Mouse (Mus musculus) cerebellum, adult 8-10 months (tissue): ENCODE measurements around the gene Eef1b2.

Experiments
- DNase-seq: peaks from one replicate; pipeline ENCODE4 v3.0.0; 2022

Eef1b2 gene

DNA sequence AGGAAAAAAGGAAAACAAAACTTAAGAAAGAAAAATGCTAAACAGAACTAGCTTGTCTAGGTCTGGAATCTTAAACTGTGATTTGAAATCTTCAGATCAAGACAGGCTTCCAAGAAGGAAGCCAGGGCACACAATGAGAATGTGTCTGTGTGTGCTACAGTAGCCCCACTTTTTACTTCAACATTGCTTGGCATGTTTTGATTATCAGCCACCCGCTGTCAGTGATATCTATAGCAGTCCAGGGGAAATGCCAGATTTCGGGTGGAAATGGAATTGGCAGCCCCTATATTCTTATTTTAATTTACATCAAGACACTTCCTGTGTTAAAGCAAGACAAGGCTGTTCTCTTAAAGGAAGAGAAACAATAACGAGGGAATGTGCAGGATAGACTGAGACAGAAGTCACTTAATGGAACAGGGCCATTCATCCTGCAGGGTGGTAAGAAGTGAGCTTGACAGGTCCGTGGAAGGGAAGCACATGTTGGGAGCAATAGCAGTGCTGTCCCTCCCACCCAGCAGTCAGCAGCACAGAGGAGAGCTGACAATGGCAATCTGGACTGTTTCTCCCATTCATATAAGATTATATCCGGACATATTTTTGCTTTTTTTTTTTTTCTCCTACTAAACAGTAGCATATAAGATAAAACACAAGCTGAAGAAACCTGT is 19.4 kb downstream of the Eef1b2 start:
- DNase-seq, result no peak

DNA sequence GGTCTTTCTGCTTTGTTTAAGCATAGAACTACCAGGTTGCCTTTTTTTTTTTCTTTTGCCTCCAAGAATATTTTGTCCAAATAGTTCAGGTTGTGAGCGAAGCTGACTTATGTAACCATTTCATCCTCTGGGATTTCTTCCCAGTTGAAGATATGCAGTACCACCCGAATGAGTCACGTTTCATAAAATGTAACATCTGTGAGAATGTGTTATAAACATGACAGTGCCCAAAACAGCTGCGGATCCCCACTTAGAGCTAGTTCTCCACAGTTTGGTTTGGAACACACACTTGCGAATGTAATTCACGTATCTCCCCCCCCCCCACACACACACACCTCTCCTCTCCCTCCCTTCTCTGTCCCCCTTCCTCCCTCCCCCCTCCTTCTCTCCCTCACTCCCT is 22.8 kb downstream of the Eef1b2 start:
- no peak for DNase-seq

DNA sequence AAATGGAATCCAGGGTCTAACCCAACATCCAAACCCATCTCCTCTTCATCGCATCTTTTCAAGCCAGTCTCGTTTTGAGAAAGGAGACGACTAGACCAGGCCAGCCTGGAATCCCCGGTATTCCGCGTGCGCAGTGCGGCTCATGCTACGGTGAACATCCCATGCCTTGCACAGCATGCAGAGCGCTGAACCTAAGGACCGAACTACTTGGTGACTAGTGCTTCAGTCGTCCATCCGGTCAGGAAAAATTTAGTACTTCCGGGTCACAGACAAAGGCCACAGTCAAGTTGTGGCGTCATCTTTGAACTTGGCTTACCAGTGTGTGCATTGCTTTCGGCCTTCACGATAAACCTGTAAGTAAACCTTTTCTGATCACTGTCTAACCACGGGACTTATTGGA is 23.7 kb downstream of the Eef1b2 start:
- no peak for DNase-seq

DNA sequence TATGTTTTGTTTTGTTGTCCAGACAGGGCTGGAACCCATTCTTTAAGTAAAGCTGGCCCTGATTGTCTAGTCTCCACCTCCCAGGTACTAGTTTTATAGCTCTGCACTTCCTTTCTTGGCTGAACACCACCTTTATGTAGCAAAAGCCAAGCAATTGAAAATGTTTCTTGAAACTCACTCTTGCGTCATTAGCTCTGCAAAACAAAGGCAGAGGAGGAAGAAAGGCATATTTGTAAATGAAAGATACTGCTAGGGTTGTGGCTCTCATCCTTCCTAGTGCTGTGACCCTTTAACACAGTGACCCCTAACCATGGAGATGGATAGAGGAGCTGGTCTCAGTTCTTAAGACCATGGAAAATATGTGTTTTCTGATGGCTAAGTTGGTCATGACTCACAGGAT is 25.0 kb downstream of the Eef1b2 start:
- no peak for DNase-seq

DNA sequence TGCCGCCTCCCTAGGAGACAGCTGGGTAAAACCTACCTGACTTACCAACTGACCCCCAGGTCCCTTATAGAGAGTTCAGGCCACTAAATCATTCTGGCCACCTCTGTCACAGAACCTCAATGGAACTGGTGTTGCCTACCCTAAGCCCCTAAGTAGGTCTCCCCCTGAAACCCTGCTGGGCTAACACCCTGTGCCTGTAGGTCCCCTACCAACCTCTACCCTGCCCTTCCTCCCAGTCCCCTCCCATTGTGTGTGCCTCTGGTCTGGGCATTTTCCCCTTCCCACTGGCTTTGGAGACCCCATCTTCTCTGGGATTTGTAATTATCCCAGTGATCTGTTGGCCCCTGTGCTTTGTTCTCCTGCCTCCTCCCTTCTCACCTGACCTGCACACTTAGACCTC is 26.8 kb downstream of the Eef1b2 start:
- no peak for DNase-seq

DNA sequence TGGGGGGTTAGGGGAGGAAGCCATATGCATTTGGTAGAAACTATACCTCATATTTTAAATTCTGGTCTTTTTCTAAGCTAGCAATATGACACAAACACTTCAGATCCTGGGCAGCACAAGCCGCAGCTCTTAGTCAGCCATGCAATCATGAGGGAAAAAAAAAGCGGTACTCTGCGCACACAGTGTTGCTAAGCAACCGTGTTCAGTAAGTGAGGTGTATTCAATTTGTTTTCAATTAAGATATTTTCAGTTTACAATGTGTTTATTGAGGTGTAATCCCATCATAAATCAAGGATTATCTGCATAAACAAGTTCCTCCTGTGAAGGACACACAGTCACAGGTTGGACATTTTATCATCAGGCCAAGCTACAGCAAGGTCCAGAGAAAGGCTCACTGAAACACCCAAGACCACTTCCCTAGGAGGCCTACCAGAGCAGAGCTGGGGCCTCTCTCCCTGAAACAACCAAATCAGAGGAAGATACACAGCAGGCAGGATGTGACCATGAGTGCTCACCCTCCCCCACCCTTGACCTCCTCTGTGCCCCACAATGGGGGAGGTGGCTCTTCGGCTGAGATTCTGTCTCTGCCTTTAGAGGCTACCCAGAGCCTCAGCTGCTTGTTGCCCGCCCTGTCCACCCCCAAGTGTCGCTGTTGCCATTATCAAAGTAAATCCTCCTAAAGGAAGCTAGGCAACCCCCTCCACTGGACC is 27.5 kb downstream of the Eef1b2 start:
- DNase-seq, result no peak

DNA sequence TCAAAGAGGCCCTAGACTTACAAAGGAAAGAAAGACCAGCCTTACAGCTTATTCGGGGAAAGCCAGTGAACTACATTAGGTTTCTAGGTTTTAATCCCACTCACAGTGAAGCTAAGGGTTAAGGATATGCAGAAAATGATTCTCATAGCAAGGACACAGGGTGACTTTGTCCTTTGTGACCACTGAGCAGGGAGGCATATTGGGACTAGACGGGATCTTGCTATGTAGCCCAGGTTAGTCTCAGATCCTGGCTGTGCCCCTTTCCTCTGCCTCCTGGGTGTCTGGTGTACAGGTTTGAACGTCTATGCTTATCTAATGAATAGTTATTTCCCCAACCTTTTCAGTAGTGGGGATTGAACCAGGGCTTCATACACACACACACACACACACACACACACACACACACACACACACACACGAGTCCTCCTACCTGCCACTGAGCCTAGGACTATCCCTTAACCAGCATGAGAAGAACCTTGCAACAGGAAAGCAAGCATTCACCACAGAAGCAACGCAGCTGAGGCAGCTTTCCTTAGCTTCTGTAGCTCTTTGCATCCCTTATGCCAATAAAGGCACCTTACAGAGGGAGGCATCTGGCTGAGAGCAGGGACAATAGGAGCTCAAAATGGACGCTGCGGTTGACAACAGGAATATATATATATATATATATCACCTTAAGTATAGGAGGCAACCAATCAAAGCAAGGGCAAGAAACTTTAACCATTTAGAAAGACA is 28.2 kb downstream of the Eef1b2 start:
- no peak for DNase-seq

DNA sequence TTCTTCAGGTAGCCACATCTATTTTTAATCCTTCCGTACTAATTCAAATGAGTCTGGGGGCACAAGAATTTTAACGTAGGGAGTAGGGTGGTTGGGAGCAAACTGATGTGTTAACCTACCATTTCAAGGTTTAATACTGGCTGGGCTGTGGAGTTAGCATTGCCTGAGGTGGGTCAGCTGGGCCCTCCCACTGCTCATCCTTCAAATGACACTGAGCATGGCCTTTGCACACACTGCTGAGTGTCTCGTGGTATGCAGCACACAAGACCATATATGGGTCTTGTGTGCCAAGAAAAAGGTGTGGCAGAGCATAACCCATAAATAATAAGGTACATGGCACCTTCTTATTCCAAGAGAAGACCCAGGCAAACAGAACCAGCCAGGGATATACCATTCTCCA is 31.0 kb downstream of the Eef1b2 start:
- no peak for DNase-seq

DNA sequence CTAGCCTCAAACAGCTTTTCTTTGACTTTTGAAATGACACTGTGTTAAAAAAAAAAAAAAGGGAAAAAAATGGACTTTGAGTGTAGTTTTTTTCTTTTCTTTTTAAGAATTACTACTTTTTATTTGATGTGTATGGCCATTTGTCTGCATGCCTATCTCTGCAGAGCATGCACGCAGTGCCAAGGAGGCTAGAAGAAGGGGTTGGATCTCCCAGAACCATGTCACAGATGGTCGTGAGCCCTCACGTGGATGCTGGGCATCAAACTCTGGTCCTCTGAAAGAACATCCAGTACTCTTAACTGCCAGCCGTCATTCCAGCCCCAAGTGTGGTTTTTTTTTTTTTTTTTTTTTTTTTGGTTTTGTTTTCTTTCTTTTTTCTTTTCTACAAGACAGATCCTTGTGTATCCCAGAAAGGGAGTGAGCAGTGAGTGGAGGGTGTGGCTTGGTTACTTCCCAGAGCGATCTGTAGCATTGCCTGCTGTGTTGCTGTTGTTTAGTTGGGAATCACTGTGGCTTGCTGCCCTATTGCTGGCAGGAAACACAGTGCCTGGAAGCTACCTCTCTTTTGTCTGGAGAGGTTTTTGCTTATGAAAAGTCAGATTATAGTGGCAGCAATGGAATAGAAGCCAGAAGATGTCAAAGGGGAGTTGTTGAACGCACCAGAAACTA is 33.4 kb downstream of the Eef1b2 start:
- no peak for DNase-seq

DNA sequence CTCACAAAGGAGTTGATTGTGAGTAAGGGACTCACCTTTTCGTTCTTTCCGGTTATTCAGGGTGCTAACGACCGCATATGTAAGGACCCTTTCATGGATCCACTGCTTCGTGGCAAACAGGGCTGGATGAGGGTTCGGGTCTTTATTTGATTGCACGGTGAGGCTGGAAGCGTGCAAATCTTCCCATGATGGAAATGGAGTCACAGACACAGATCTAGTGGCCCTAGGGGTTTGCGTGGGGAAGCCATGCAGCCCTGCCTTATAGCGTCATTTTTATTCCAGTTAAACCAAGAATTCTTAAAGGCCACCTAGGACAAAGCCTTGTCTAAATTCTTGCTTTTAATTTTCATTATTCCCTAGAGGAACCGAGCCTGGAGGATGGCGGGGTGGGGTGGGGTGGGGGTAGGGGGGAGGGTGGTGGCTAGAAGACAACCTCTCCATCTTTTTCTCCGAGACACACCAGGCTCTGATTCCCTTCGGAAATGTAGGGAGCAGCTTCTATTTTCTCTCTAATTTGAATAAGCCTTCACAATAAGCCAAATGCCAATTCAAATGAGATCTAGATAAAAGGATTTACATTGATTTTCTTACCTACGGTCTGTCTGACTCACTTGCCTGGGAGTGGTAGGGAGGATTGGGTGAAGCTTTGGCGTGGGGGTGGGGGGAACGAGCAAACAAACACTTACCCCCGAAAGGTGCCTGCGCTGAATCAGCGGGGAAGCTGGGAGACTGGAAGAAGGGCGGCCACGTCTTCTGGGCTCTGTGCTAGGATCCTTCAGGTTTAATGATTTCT is 37.0 kb downstream of the Eef1b2 start:
- DNase-seq, result no peak

DNA sequence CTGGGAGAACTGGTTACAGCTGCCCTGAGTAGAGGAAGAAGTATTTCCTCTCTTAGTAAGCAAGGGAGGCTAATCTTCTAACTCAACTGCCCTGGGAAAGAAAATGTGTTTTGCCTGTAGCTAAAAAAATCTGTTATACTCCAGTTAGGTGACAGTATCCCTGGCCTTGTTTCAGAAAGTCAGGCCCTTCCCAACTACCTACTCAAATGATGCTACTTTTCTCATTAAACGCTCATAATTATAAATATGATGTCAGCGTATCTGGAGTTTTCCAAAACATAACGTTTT is 37.6 kb downstream of the Eef1b2 start, which contains the start of gene Gpr1:
Gene Gpr1, minus strand, starts transcription at position 273 of the 288 bp plus-strand sequence.
- no peak for DNase-seq

DNA sequence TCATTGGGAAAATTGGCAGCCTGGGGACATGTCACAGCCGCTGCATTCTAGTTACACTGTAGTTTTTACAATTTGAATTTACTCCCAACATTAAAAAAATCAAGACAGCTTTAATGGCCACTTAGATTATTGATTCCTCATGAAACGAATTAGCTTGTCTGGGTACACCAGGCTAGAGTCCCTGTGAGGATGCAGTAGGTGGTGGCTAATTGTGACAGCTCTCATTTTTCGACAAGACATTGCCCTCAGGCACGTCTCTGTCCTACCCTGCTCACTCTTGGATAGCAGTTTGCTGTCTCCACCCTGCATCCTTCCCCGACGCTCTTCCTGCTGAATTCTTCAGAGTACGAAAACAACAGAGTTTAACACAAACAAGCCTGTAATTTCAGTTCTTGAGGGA is 38.0 kb downstream of the Eef1b2 start:
- DNase-seq, result no peak

DNA sequence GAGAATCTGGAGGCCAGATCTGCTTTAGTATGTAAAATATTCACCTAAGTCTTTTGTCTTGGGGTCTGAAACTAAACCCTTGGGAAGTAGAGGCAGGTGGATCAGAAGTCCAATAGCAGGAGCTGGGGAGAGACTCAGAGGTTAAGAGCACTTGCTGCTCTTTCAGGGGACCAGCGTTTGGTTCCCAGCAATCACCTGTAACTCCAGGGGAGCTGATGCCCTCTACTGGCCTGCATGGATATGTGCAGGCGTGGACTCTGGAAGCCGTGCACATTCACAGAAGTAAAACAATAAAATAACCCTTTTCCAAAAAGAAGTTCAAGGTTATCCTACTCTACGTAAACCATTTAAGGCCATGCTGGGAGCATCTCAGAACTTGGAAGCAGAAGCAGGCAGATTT is 42.7 kb downstream of the Eef1b2 start:
- no peak for DNase-seq

DNA sequence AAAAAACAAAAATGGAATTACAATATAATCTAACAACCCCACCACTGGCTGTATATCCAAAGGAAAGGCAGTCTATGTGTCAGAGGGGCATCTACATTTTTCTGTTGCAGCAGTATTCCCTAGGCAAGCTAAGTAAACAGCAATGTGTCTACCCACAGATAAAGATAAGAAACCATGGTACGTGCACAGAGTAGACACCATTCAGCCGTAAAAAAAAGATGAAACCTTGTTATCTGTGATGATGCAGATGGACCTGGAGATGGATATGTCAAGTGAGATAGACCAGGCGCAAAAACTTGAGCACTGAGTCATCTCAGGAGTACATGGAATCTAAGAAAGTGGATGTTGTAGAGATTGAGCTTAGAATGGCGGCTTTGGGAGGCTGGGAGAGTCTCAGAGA is 48.4 kb downstream of the Eef1b2 start:
- no peak for DNase-seq

DNA sequence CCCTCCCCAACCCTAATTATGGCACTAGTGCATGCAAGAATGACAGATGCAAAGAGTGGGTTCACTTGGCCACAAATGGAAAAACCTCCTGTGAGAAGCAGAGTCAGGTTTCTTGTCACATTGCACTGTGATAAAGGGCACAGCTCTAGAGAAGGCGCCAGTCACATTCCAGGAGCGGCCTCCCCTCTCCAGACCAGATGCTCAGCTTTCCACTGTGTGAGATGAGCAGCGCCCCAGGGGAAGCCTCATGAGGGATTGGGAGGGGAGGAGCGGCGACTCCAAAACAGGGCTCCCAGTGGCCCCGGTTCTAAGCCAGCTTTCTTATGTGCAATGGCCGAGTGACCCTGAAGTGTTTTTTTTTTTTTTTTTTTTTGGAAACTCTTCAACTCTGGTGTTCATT is 49.3 kb downstream of the Eef1b2 start:
- DNase-seq, result no peak

DNA sequence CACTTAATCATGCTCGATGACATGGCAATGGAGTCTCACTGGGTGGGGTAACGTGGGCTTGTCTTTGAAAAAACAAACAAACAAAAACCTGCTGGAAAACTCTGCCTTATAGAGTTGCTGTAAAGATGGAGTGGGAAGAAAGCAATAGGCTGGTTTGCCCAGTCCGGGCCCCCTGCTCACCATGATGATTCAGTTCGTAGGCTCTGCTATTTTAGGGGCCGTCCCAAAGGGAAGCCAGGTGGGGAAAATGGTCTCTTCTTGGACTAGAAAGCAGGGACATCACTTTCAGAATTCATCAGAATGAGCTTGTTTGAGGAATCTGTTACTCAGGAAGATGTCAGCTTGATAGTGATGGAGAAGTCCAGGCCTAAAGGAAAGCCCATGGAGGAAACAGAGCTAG is 50.6 kb downstream of the Eef1b2 start:
- DNase-seq, result no peak
